Mouse (Mus musculus): ENCODE measurements around the gene Ino80.

Ino80 gene

GRCm38 (mm10) chr2:119477571-119478396 is at the start of gene Ino80:
Ino80 (minus strand) TSS chr2:119477687.
- POLR2A ChIA-PET: interaction anchor here (0.5 to 10.9 kb wide), 116 partner anchors 8 to 1655 kb away, joined by 3 to 221 read pairs (median 4); partner anchors contain the start of genes Chp1 (in 3 of the 4), Exd1 (in 3 of the 4), Chac1 (in 2 of the 4) and Dll4 (in 2 of the 4)
- CTCF ChIA-PET: interaction anchor here in 3 of 4 experiments (0.6 to 1.8 kb wide), 14 partner anchors 9 to 189 kb away, joined by 3 to 6 read pairs (median 3); partner anchors contain the start of genes Chp1 (in 1 of the 3), Exd1 (in 1 of the 3) and Vps18 (in 1 of the 3)

GRCm38 (mm10) chr2:119525422-119525821 is 47.9 kb upstream of the Ino80 start:
- ChIA-PET POLR2A (interaction anchor here in 2 of 4 experiments (0.5 to 1.1 kb wide), 2 partner anchors 9 to 48 kb away, joined by 3 read pairs; partner anchors contain the start of gene Ino80 (in 1 of the 2)), CTCF (interaction anchor here in 2 of 4 experiments (0.7 to 1.0 kb wide), 2 partner anchors 13 to 231 kb away, joined by 3 to 5 read pairs; no protein-coding TSS in a partner anchor)

GRCm38 (mm10) chr2:119523836-119524235 is 46.3 kb upstream of the Ino80 start:
- CTCF ChIA-PET: interaction anchor here in 1 of 4 experiments (0.6 kb wide), 1 partner anchor 21 kb away, joined by 5 read pairs; no protein-coding TSS in a partner anchor
- POLR2A ChIA-PET: no interaction called here

- CTCF ChIA-PET: interaction anchor here (0.6 to 1.8 kb wide), 7 partner anchors 8 to 341 kb away, joined by 3 to 9 read pairs (median 4); partner anchors contain the start of genes Chp1 (in 1 of the 4) and Exd1 (in 1 of the 4)
- POLR2A ChIA-PET: interaction anchor here in 1 of 4 experiments (1.4 kb wide), 1 partner anchor 43 kb away, joined by 6 read pairs; the partner anchor contains the start of gene Ino80
These were observed 43.1 kb upstream of the Ino80 start for GRCm38 (mm10) chr2:119520550-119520949.

- POLR2A ChIA-PET: interaction anchor here in 2 of 4 experiments (0.9 to 3.5 kb wide), 3 partner anchors 37 to 219 kb away, joined by 3 to 13 read pairs (median 3); partner anchors contain the start of gene Ino80 (in 1 of the 2)
- CTCF ChIA-PET: interaction anchor here in 1 of 4 experiments (0.9 kb wide), 1 partner anchor 54 kb away, joined by 3 read pairs; no protein-coding TSS in a partner anchor
These were observed 39.3 kb upstream of the Ino80 start for GRCm38 (mm10) chr2:119516811-119517210.

- CTCF ChIA-PET: interaction anchor here in 1 of 4 experiments (0.8 to 0.9 kb wide), 2 partner anchors 11 to 36 kb away, joined by 3 to 6 read pairs; partner anchors contain the start of gene Ino80
- POLR2A ChIA-PET: interaction anchor here in 1 of 4 experiments (0.9 to 3.5 kb wide), 5 partner anchors 14 to 186 kb away, joined by 3 to 13 read pairs (median 3); partner anchors contain the start of gene Ino80
These were observed 36.6 kb upstream of the Ino80 start for GRCm38 (mm10) chr2:119514026-119514522.

- POLR2A ChIA-PET: interaction anchor here in 3 of 4 experiments (0.6 to 1.3 kb wide), 14 partner anchors 9 to 666 kb away, joined by 3 to 7 read pairs (median 3); partner anchors contain the start of genes Ino80 (in 2 of the 3) and Vps18 (in 1 of the 3)
- CTCF ChIA-PET: interaction anchor here (0.6 to 1.8 kb wide), 45 partner anchors 8 to 980 kb away, joined by 3 to 37 read pairs (median 4); partner anchors contain the start of gene Ino80 (in 1 of the 4)
These were observed 34.8 kb upstream of the Ino80 start for GRCm38 (mm10) chr2:119512292-119512691.

GRCm38 (mm10) chr2:119510856-119511255 is 33.4 kb upstream of the Ino80 start:
- POLR2A ChIA-PET: no interaction called here

GRCm38 (mm10) chr2:119508518-119508917 is 31.0 kb upstream of the Ino80 start:
- ChIA-PET CTCF (interaction anchor here (0.6 to 1.8 kb wide), 8 partner anchors 30 to 211 kb away, joined by 3 to 7 read pairs (median 4); partner anchors contain the start of gene Ino80 (in 1 of the 4)), POLR2A (interaction anchor here (0.5 to 1.7 kb wide), 6 partner anchors 11 to 270 kb away, joined by 3 to 7 read pairs (median 4); partner anchors contain the start of gene Ino80 (in 1 of the 4))

More at GRCm38 (mm10) chr2:119510856-119511255, 33.4 kb upstream of the Ino80 start:
- CTCF ChIA-PET: interaction anchor here in 2 of 4 experiments (0.8 to 1.8 kb wide), 2 partner anchors 14 to 63 kb away, joined by 3 to 4 read pairs; no protein-coding TSS in a partner anchor

- ChIA-PET CTCF (interaction anchor here in 1 of 4 experiments (0.6 kb wide), 1 partner anchor 25 kb away, joined by 4 read pairs; no protein-coding TSS in a partner anchor), POLR2A (interaction anchor here in 2 of 4 experiments (0.8 to 1.5 kb wide), 2 partner anchors 29 to 157 kb away, joined by 3 to 7 read pairs; partner anchors contain the start of gene Ino80 (in 1 of the 2))
These were observed 29.6 kb upstream of the Ino80 start for GRCm38 (mm10) chr2:119507108-119507507.

- ChIA-PET CTCF (no interaction called here), POLR2A (interaction anchor here in 2 of 4 experiments (0.6 to 2.9 kb wide), 2 partner anchors 11 to 23 kb away, joined by 4 to 11 read pairs; partner anchors contain the start of gene Ino80 (in 1 of the 2))
These were observed 23.6 kb upstream of the Ino80 start for GRCm38 (mm10) chr2:119500965-119501652.

GRCm38 (mm10) chr2:119498859-119499258 is 21.4 kb upstream of the Ino80 start:
- ChIA-PET CTCF (no interaction called here), POLR2A (interaction anchor here in 1 of 4 experiments (0.7 kb wide), 1 partner anchor 79 kb away, joined by 3 read pairs; no protein-coding TSS in a partner anchor)

- POLR2A ChIA-PET: interaction anchor here in 3 of 4 experiments (0.6 to 2.0 kb wide), 11 partner anchors 8 to 134 kb away, joined by 3 to 8 read pairs (median 3); partner anchors contain the start of genes Ino80 (in 2 of the 3), Chp1 (in 1 of the 3) and Exd1 (in 1 of the 3)
- CTCF ChIA-PET: interaction anchor here in 1 of 4 experiments (0.9 to 1.3 kb wide), 3 partner anchors 16 to 198 kb away, joined by 3 to 8 read pairs (median 4); no protein-coding TSS in a partner anchor
These were observed 18.6 kb upstream of the Ino80 start for GRCm38 (mm10) chr2:119496082-119496481.

- ChIA-PET POLR2A (interaction anchor here in 3 of 4 experiments (0.7 to 6.5 kb wide), 4 partner anchors 14 to 28 kb away, joined by 3 to 84 read pairs (median 16); partner anchors contain the start of gene Ino80 (in 2 of the 3)), CTCF (interaction anchor here in 1 of 4 experiments (2.2 kb wide), 1 partner anchor 31 kb away, joined by 5 read pairs; no protein-coding TSS in a partner anchor)
These were observed 14.5 kb upstream of the Ino80 start for GRCm38 (mm10) chr2:119491953-119492352.

GRCm38 (mm10) chr2:119486488-119486887 is 9.0 kb upstream of the Ino80 start:
- ChIA-PET POLR2A (interaction anchor here (0.6 to 6.5 kb wide), 19 partner anchors 8 to 253 kb away, joined by 3 to 84 read pairs (median 5); partner anchors contain the start of genes Ino80 (in 3 of the 4), Chac1 (in 2 of the 4), Chp1 (in 1 of the 4) and Exd1 (in 1 of the 4)), CTCF (interaction anchor here in 3 of 4 experiments (0.6 to 2.2 kb wide), 9 partner anchors 9 to 188 kb away, joined by 3 to 5 read pairs (median 3); partner anchors contain the start of genes Chp1 (in 1 of the 3), Exd1 (in 1 of the 3) and Ino80 (in 1 of the 3))

GRCm38 (mm10) chr2:119482307-119482706 is 4.8 kb upstream of the Ino80 start:
- CTCF ChIA-PET: no interaction called here
- POLR2A ChIA-PET: interaction anchor here in 2 of 4 experiments (0.6 to 1.1 kb wide), 2 partner anchors 14 to 15 kb away, joined by 3 to 4 read pairs; no protein-coding TSS in a partner anchor
